Mouse (Mus musculus) mouse embryonic stem cell (cell line): Measurements from ENCODE around the gene Trappc2l.
"Not testable (repeated sequence)": the region's sequence is repeated elsewhere in the genome, so short reads cannot be mapped to it uniquely, and the experiment has no call there.

Source experiments
- in situ Hi-C, 2 experiments: fragments of 300-500 bp; cut with MboI; formaldehyde crosslinking; loops; 1 replicate in 1 of 2; 3 replicates in 1 of 2; pipeline ENCODE4 v1.14.3; 2019 to 2020; ENCODE audit warnings: low sequenced_read_pairs in 2 of 2, low pct_unique_long_range_greater_than_20kb in 1 of 2, mixed read lengths in 1 of 2; ENCODE audit not compliant: unreplicated experiment in 1 of 2

Trappc2l gene

GRCm38 (mm10) chr8:122611295-122612133, at the start of gene Trappc2l, which contains the start of gene Galns:
TSS of gene Trappc2l (plus strand) at chr8:122611640.
TSS of gene Galns (minus strand) at chr8:122611463.
- in situ Hi-C loops: no loop called here

DNA sequence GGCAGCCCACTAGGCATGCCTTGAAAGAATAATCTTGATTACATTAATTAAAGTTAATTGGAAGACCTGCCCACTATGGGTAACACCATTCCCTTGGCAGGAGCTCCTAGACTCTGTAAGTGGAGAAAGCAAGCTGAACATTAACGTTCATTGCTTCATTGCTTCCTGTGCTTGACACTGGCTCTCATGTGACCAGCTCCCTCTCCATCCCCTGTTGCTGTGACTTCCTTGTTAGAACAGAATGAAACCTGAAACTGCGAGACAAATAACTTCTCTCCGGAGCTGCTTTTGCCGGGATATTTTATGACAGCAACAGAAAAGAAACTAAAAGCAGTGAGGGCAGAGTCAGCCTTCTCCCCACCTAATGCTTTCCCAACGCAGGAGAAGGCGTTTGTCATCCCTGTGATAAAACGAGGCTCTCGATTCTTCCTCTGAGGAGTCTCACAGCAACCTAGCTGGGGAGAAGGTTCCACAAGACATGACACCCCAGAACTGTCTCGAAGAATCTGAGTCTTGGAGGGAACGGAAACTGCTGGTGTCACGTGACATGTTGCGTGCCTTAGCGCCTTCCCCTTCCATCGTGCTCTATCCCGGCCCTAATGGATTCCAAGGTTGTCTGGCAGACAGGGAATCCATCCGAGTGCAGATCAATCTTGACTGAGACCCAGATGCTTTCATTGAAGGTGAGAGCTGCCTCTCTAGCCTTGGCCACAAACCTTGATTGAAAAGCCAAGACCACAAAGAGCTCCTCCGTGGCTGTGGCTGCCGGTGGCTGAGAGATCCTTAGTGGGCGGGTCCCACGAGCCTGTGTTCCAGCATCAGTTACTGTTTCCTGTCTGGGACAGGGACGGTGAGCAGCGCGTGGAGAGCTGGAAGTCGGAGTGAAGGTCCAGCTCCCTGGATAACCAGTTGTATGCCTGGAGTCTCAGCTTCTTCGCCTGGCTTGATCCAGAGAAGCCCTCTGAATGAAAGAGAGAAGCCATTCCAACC, 46.8 kb upstream of the Trappc2l start:
- in situ Hi-C loops: loop anchor here in 1 of 2 experiments (5.0 kb wide), 1 partner anchor 62 kb away; no protein-coding TSS in a partner anchor

GRCm38 (mm10) chr8:122566766-122567165, 44.7 kb upstream of the Trappc2l start:
- in situ Hi-C loops: loop anchor here in 1 of 2 experiments (5.0 kb wide), 1 partner anchor 64 kb away; no protein-coding TSS in a partner anchor

DNA sequence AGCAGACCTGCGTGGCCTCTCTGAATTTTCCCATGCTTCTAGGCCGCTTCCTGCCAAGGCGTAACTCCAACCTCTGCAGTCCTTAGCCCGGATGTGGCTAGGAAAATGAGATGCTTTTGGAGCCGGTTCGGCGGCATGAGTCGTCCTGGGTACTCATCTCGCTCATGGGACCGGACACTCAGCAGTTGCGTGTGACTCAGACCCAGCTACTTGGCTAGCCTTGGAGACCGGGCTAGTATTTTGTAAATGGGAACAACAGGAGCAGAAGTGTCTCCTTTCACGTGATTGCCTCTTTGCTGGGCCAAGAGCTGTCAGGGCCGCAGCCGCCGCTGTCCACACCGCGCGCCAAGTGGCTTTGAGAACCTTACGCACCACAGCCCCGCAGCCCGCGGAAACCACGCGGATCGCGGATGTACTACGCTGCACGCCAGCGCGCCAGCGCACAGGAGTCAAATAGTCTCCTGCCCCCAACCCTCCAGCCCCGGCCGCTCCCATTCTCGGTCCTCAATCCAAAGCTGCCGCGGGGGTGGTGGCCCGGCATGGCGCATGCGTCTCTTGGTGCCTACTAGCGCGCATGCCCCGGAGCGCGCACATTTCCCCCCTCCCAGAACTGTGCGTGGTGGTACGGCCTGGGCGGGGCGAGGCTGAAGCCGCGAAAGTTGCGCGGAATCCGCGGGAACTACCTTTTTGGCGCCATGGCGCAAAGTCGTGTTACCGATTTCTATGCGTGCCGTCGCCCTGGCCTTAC, 43.9 kb upstream of the Trappc2l start, which contains the start of gene Cdt1:
Cdt1 (plus strand) TSS at position 655 of the 748 bp plus-strand sequence.
- in situ Hi-C loops: loop anchor here in 1 of 2 experiments (5.0 kb wide), 1 partner anchor 65 kb away; no protein-coding TSS in a partner anchor

DNA sequence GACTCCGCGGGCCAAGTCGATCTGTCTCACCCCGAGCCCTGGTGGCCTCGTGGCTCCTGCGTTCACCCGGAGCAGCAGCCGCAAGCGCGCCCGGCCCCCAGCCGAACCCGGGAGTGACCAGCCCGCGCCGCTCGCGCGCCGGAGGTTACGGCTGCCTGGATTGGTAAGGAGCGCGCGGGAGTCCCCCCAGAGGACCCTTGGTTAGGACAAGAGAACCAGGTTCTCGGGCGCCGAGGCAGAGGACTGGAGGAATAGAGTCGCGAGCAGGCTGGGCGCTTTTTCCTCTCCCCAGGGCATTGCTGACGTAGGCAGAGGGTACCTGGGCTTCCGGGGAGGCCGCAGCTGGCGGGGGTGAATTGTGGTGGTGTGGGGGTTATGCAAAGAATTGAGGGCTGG, 43.3 kb upstream of the Trappc2l start:
- in situ Hi-C loops: loop anchor here in 1 of 2 experiments (5.0 kb wide), 1 partner anchor 66 kb away; no protein-coding TSS in a partner anchor

GRCm38 (mm10) chr8:122568881-122569309, 42.5 kb upstream of the Trappc2l start:
- in situ Hi-C loops: loop anchor here in 1 of 2 experiments (5.0 kb wide), 1 partner anchor 67 kb away; no protein-coding TSS in a partner anchor

DNA sequence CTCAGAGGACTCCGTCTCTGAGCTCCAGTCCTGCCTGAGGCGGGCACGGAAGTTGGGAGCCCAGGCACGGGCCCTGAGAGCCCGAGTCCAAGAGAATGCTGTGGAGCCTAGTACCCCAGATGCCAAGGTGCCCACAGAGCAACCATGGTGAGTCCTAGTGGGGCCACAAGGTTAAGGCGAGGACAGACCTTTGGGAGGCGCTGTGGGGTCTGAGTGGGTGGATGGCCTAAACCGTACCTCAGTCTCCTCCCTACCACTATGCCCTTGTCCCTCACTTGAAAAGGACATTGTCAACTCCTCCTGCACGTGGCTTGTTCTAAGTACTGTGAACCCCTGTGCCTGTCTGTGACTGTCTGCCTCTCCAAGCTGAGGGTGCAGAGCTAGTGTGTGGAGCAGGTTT, 42.1 kb upstream of the Trappc2l start:
- in situ Hi-C loops: loop anchor here in 1 of 2 experiments (5.0 kb wide), 1 partner anchor 67 kb away; no protein-coding TSS in a partner anchor

- in situ Hi-C loops: loop anchor here in 1 of 2 experiments (5.0 kb wide), 1 partner anchor 68 kb away; no protein-coding TSS in a partner anchor
Observed at GRCm38 (mm10) chr8:122569996-122570395, 41.4 kb upstream of the Trappc2l start.

GRCm38 (mm10) chr8:122571153-122571552, 40.3 kb upstream of the Trappc2l start:
- in situ Hi-C loops: no loop called here

GRCm38 (mm10) chr8:122571750-122572267, 39.6 kb upstream of the Trappc2l start:
- in situ Hi-C loops: no loop called here

DNA sequence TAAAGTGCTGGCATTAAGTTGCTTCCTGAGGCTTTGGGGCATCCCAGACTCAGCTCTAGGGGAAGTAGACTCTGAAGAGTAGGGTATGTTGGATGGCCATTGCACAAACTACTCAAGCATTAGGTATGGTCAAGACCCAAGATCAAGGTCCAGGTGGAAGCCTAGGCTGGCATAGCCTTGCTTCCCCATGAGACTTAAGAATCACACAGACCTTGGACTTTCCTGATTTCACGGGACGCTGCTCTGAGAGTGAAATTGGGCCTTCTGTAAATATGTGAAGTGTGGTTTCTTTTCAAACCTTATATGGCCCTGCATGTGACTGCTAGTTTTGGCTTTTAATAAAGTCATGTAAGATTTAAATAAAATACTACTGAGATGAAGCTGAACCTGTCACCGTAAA, 38.7 kb upstream of the Trappc2l start:
- in situ Hi-C loops: no loop called here

GRCm38 (mm10) chr8:122573176-122573575, 38.3 kb upstream of the Trappc2l start:
- in situ Hi-C loops: not testable (repeated sequence)

DNA sequence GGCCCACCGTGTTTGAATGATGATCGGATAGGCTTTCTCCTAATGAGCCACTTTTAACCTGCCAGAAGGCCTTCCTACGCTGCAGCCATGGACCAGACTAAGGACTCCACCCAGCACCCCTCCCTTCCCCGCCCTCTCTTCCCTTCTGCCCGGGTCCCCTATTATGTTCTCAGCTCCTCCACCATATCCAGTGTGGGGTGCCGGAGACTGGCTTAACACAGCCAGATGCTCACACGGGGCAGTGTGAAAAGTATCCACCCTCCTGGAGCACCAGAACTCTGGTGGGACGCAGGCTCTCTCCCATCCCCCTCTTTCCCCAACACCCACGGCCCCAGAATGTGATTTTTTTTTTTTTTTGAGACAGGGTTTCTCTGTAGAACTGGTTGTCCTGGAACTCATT, 37.9 kb upstream of the Trappc2l start:
- in situ Hi-C loops: no loop called here

- in situ Hi-C loops: no loop called here
Observed at GRCm38 (mm10) chr8:122574264-122574663, 37.2 kb upstream of the Trappc2l start.

DNA sequence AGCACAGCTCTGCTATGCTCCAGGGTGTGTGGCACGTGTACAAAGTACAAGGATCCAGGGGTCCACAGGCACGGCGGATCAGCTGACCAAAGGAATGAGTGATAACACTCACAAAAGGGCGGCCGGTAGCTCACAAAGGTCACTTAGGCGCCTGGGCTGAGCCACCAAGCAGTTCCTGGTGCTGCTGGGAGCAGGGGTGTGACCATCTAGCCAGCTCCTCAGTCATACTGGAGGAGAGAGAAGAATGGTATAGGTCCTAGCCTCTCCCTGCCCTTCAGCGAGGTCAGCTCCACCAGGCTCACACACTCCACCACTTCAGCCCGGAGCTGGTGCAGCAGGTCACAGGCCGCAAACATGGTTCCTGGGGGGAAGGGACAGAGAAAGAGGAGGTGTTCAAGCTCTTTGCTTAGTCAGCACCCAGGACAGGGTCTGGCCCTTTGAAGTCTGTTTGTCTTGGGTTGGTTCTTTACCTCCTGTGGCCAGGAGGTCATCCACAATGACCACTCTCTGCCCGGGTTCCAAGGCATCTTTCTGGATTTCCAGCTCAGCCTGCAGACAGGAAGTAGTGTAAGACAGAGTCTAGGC, 36.7 kb upstream of the Trappc2l start:
- in situ Hi-C loops: no loop called here

DNA sequence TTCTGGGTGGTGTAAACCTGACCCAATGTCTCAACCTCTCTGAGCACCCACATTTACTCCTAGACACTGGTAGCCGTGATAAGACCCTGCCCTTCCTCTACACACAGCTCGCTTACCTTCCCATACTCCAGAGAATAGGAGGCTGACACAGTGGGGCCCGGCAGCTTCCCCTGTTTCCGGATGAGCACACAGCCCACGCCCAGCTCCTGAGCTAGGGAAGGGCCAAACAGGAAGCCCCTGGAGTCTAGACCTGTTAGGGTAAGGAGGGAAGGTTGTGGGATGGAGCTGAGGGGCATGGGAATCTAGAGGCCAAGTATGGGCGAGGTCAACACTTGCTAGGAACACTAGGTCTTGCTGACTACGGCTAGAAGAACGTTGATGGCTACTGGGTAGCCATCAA, 36.2 kb upstream of the Trappc2l start:
- in situ Hi-C loops: no loop called here
